Mouse (Mus musculus): ENCODE measurements at regions not wholly inside any gene's neighbourhood (a gene's known extent, or its start where the extent isn't known, plus 50 kb on each side); places are given as distances from the start of the nearest gene placed in this dataset.

- Histone ChIP-seq H3K4me1 (ENCODE audit: control insufficient read depth, insufficient read depth, low read length) (no peaks in the 10 kb centered on the region), H3K4me3 (ENCODE audit: low read depth, low read length) (no peak overlapping the region), H3K27ac (ENCODE audit: low read depth, low read length) (no peak overlapping the region), H3K9ac (ENCODE audit: low read length) (no peak overlapping the region), H3K27me3 (ENCODE audit: control insufficient read depth, insufficient read depth, low read length) (no peaks in the 10 kb centered on the region), H3K36me3 (ENCODE audit: control insufficient read depth, insufficient read depth, low read length) (no peaks in the 10 kb centered on the region), H3K9me3 (ENCODE audit: control insufficient read depth, low read length) (no peaks in the 10 kb centered on the region), H3K4me2 (no peak overlapping the region)
- 91% methylated on average over 10 of the region's 10 CpGs for WGBS
- no peak for ATAC-seq (ENCODE audit: low FRiP score)
- no peak for DNase-seq (ENCODE audit: low spot score, missing footprints)
Observed at GRCm38 (mm10) chr14:67159996-67160395, 1151.0 kb upstream of the Gulo start.

- no peak overlapping the region for H3K9ac ChIP-seq (ENCODE audit: low read length)
- no peaks in the 10 kb centered on the region for H3K4me1 ChIP-seq (ENCODE audit: control insufficient read depth, insufficient read depth, low read length)
- no peak for DNase-seq (ENCODE audit: low spot score, missing footprints)
- H3K4me2 ChIP-seq, result no peak overlapping the region
- no peaks in the 10 kb centered on the region for H3K9me3 ChIP-seq (ENCODE audit: control insufficient read depth, low read length)
- no peaks in the 10 kb centered on the region for H3K36me3 ChIP-seq (ENCODE audit: control insufficient read depth, insufficient read depth, low read length)
- no peak for ATAC-seq (ENCODE audit: low FRiP score)
- H3K27ac ChIP-seq (ENCODE audit: low read depth, low read length), result no peak overlapping the region
- 84% methylated on average over 9 of the region's 9 CpGs for WGBS
- no peak overlapping the region for H3K4me3 ChIP-seq (ENCODE audit: low read depth, low read length)
- no peaks in the 10 kb centered on the region for H3K27me3 ChIP-seq (ENCODE audit: control insufficient read depth, insufficient read depth, low read length)
Observed at GRCm38 (mm10) chr14:67158867-67159266, 1149.9 kb upstream of the Gulo start.

- DNase-seq (ENCODE audit: low spot score, missing footprints), result no peak
- H3K9me3 ChIP-seq (ENCODE audit: control insufficient read depth, low read length), result no peaks in the 10 kb centered on the region
- no peaks in the 10 kb centered on the region for H3K27me3 ChIP-seq (ENCODE audit: control insufficient read depth, insufficient read depth, low read length)
- WGBS, result 80% methylated on average over 8 of the region's 8 CpGs
- H3K4me3 ChIP-seq (ENCODE audit: low read depth, low read length), result no peak overlapping the region
- no peak overlapping the region for H3K27ac ChIP-seq (ENCODE audit: low read depth, low read length)
- H3K4me1 ChIP-seq (ENCODE audit: control insufficient read depth, insufficient read depth, low read length), result no peaks in the 10 kb centered on the region
- no peak overlapping the region for H3K9ac ChIP-seq (ENCODE audit: low read length)
- no peak for ATAC-seq (ENCODE audit: low FRiP score)
- H3K36me3 ChIP-seq (ENCODE audit: control insufficient read depth, insufficient read depth, low read length), result no peaks in the 10 kb centered on the region
- H3K4me2 ChIP-seq, result no peak overlapping the region
Observed at GRCm38 (mm10) chr14:67156366-67156765, 1147.4 kb upstream of the Gulo start.

GRCm38 (mm10) chr14:67153621-67154020, 1144.6 kb upstream of the Gulo start:
- Histone ChIP-seq H3K27ac (ENCODE audit: low read depth, low read length) (no peak overlapping the region), H3K9ac (ENCODE audit: low read length) (no peak overlapping the region), H3K4me3 (ENCODE audit: low read depth, low read length) (no peak overlapping the region), H3K27me3 (ENCODE audit: control insufficient read depth, insufficient read depth, low read length) (no peaks in the 10 kb centered on the region), H3K4me1 (ENCODE audit: control insufficient read depth, insufficient read depth, low read length) (no peaks in the 10 kb centered on the region), H3K9me3 (ENCODE audit: control insufficient read depth, low read length) (no peaks in the 10 kb centered on the region), H3K36me3 (ENCODE audit: control insufficient read depth, insufficient read depth, low read length) (no peaks in the 10 kb centered on the region), H3K4me2 (no peak overlapping the region)
- 67% methylated on average over 3 of the region's 3 CpGs for WGBS
- ATAC-seq (ENCODE audit: low FRiP score) (no peak), DNase-seq (ENCODE audit: low spot score, missing footprints) (no peak)

GRCm38 (mm10) chr14:67149961-67150471, 1141.0 kb upstream of the Gulo start:
- Histone ChIP-seq H3K27me3 (ENCODE audit: control insufficient read depth, insufficient read depth, low read length) (no peaks in the 10 kb centered on the region), H3K9ac (ENCODE audit: low read length) (no peak overlapping the region), H3K36me3 (ENCODE audit: control insufficient read depth, insufficient read depth, low read length) (no peaks in the 10 kb centered on the region), H3K9me3 (ENCODE audit: control insufficient read depth, low read length) (no peaks in the 10 kb centered on the region), H3K27ac (ENCODE audit: low read depth, low read length) (no peak overlapping the region), H3K4me2 (no peak overlapping the region), H3K4me1 (ENCODE audit: control insufficient read depth, insufficient read depth, low read length) (no peaks in the 10 kb centered on the region), H3K4me3 (ENCODE audit: low read depth, low read length) (no peak overlapping the region)
- DNase-seq (ENCODE audit: low spot score, missing footprints), result peak; percentile 44
- WGBS, result 50% methylated on average over 7 of the region's 7 CpGs
- no peak for ATAC-seq (ENCODE audit: low FRiP score)

- Histone ChIP-seq H3K4me2 (no peak overlapping the region), H3K9me3 (ENCODE audit: control insufficient read depth, low read length) (no peaks in the 10 kb centered on the region), H3K36me3 (ENCODE audit: control insufficient read depth, insufficient read depth, low read length) (no peaks in the 10 kb centered on the region), H3K4me3 (ENCODE audit: low read depth, low read length) (no peak overlapping the region), H3K9ac (ENCODE audit: low read length) (no peak overlapping the region), H3K27me3 (ENCODE audit: control insufficient read depth, insufficient read depth, low read length) (no peaks in the 10 kb centered on the region), H3K4me1 (ENCODE audit: control insufficient read depth, insufficient read depth, low read length) (no peaks in the 10 kb centered on the region), H3K27ac (ENCODE audit: low read depth, low read length) (no peak overlapping the region)
- 91% methylated on average over 8 of the region's 8 CpGs for WGBS
- no peak for ATAC-seq (ENCODE audit: low FRiP score)
- no peak for DNase-seq (ENCODE audit: low spot score, missing footprints)
Observed at GRCm38 (mm10) chr14:67149091-67149490, 1140.1 kb upstream of the Gulo start.

GRCm38 (mm10) chr14:67146602-67147001, 1137.6 kb upstream of the Gulo start:
- 93% methylated on average over 12 of the region's 12 CpGs for WGBS
- Histone ChIP-seq H3K4me1 (ENCODE audit: control insufficient read depth, insufficient read depth, low read length) (peaks cover 3% of the 10 kb centered on the region; the same call in 1 of the 2 replicates), H3K4me2 (no peak overlapping the region), H3K36me3 (ENCODE audit: control insufficient read depth, insufficient read depth, low read length) (no peaks in the 10 kb centered on the region), H3K4me3 (ENCODE audit: low read depth, low read length) (no peak overlapping the region), H3K27ac (ENCODE audit: low read depth, low read length) (no peak overlapping the region), H3K9ac (ENCODE audit: low read length) (no peak overlapping the region), H3K27me3 (ENCODE audit: control insufficient read depth, insufficient read depth, low read length) (no peaks in the 10 kb centered on the region), H3K9me3 (ENCODE audit: control insufficient read depth, low read length) (no peaks in the 10 kb centered on the region)
- ATAC-seq (ENCODE audit: low FRiP score), result no peak
- DNase-seq (ENCODE audit: low spot score, missing footprints), result no peak

- WGBS, result 91% methylated on average over 6 of the region's 6 CpGs
- ATAC-seq (ENCODE audit: low FRiP score), result no peak
Observed at GRCm38 (mm10) chr14:67145046-67145445, 1136.0 kb upstream of the Gulo start.

GRCm38 (mm10) chr14:67144461-67144985, 1135.5 kb upstream of the Gulo start:
- Histone ChIP-seq H3K9me3 (ENCODE audit: control insufficient read depth, low read length) (no peaks in the 10 kb centered on the region), H3K36me3 (ENCODE audit: control insufficient read depth, insufficient read depth, low read length) (no peaks in the 10 kb centered on the region), H3K27me3 (ENCODE audit: control insufficient read depth, insufficient read depth, low read length) (no peaks in the 10 kb centered on the region), H3K4me2 (no peak overlapping the region), H3K9ac (ENCODE audit: low read length) (no peak overlapping the region), H3K4me1 (ENCODE audit: control insufficient read depth, insufficient read depth, low read length) (peaks cover 4% of the 10 kb centered on the region; the same call in 1 of the 2 replicates), H3K27ac (ENCODE audit: low read depth, low read length) (no peak overlapping the region), H3K4me3 (ENCODE audit: low read depth, low read length) (no peak overlapping the region)
- no peak for DNase-seq (ENCODE audit: low spot score, missing footprints)
- no peak for ATAC-seq (ENCODE audit: low FRiP score)
- WGBS, result 96% methylated on average over 4 of the region's 4 CpGs

More at GRCm38 (mm10) chr14:67145046-67145445, 1136.0 kb upstream of the Gulo start:
- Histone ChIP-seq H3K9me3 (ENCODE audit: control insufficient read depth, low read length) (no peaks in the 10 kb centered on the region), H3K4me2 (no peak overlapping the region), H3K27me3 (ENCODE audit: control insufficient read depth, insufficient read depth, low read length) (no peaks in the 10 kb centered on the region), H3K4me1 (ENCODE audit: control insufficient read depth, insufficient read depth, low read length) (peaks cover 4% of the 10 kb centered on the region; the same call in 1 of the 2 replicates), H3K36me3 (ENCODE audit: control insufficient read depth, insufficient read depth, low read length) (no peaks in the 10 kb centered on the region), H3K9ac (ENCODE audit: low read length) (no peak overlapping the region), H3K27ac (ENCODE audit: low read depth, low read length) (no peak overlapping the region), H3K4me3 (ENCODE audit: low read depth, low read length) (no peak overlapping the region)
- peak; percentile 12 for DNase-seq (ENCODE audit: low spot score, missing footprints)
